In genomic region chr6:82402501-82403495, GRCm38 (mm10) we compare ENCODE assay signal across 9 mouse cellular contexts. TPM values are rescaled to one million over a fixed set of nuclear protein-coding genes. Genes with fewer than 3 reads are reported as not detected.
A peak's percentile ranks its signal among the peaks of the same experiment; 100 is the strongest.
DNase-seq lines count a peak whose midpoint lies in the region; ATAC-seq lines count a peak whose summit lies in the region.
"Had no signal": no experiment of that assay in that cellular context is flagged by ENCODE, and none has a peak within 500 bp of the region (broad histone marks: within the 10 kb centered on the region; RNA-seq: fewer than 3 reads in every experiment).

No protein-coding gene starts in this region.

- ATAC-seq in kidney, embryonic 16.5 days (ENCODE audit: low FRiP score, low TSS enrichment) = peak; percentile 78
- peak; percentile 35 for ATAC-seq in forebrain, embryonic 14.5 days
- peak; percentile 75 for ATAC-seq in stomach, embryonic 14.5 days (ENCODE audit: insufficient number of reproducible peaks, insufficient read depth, low FRiP score, low read depth)

- peak overlapping the region; percentile 63 for H3K4me2 ChIP-seq in kidney, embryonic 16.5 days (replicated peaks; ENCODE audit: low read depth, low read length)
- H3K4me2 ChIP-seq in forebrain, embryonic 14.5 days (ENCODE audit: low read length) = peak overlapping the region; percentile 80
- H3K4me2 ChIP-seq in stomach, embryonic 14.5 days (replicated peaks; ENCODE audit: low read depth, low read length) = peak overlapping the region; percentile 78

- no peak overlapping the region for H3K27ac ChIP-seq in kidney, embryonic 16.5 days (ENCODE audit: low read length)
- H3K27ac ChIP-seq in forebrain, embryonic 14.5 days (ENCODE audit: low read depth, low read length) = peak overlapping the region; percentile 33; the same call in 1 of the 2 replicates
- H3K27ac ChIP-seq in stomach, embryonic 14.5 days (ENCODE audit: low read length) = peak overlapping the region; percentile 74
- H3K27ac ChIP-seq: macrophage had no signal

- peak overlapping the region; percentile 36 for H3K4me3 ChIP-seq in kidney, embryonic 16.5 days (ENCODE audit: low read length)
- peak overlapping the region; percentile 34 for H3K4me3 ChIP-seq in forebrain, embryonic 14.5 days (ENCODE audit: low read depth, low read length)
- H3K4me3 ChIP-seq in stomach, embryonic 14.5 days (ENCODE audit: low read depth, low read length) = peak overlapping the region; percentile 20

- H3K9ac ChIP-seq in kidney, embryonic 16.5 days (replicated peaks; ENCODE audit: low read length) = no peak overlapping the region; the same call in 1 of the 2 replicates
- peak overlapping the region; percentile 47; the same call in 1 of the 2 replicates for H3K9ac ChIP-seq in forebrain, embryonic 14.5 days (ENCODE audit: low read length)
- H3K9ac ChIP-seq in stomach, embryonic 14.5 days (replicated peaks; ENCODE audit: low read depth, low read length) = peak overlapping the region; percentile 21; the same call in 1 of the 2 replicates

- H3K27me3 ChIP-seq in kidney, embryonic 16.5 days (ENCODE audit: insufficient read depth, low read length) = peaks cover 41% of the 10 kb centered on the region
- H3K27me3 ChIP-seq in forebrain, embryonic 14.5 days (replicated peaks; ENCODE audit: control insufficient read depth, insufficient read depth, low read length) = peaks cover 5% of the 10 kb centered on the region; the same call in 1 of the 2 replicates
- H3K27me3 ChIP-seq in stomach, embryonic 14.5 days (ENCODE audit: control insufficient read depth, insufficient read depth, low read length) = no peaks in the 10 kb centered on the region

- WGBS in kidney, embryonic 16.5 days = 2% methylated on average over 34 of the region's 34 CpGs
- 2% methylated on average over 34 of the region's 34 CpGs for WGBS in forebrain, embryonic 14.5 days
- WGBS in stomach, embryonic 14.5 days = 2% methylated on average over 34 of the region's 34 CpGs

- no peaks in the 10 kb centered on the region for H3K36me3 ChIP-seq in kidney, embryonic 16.5 days (ENCODE audit: insufficient read depth, low read length)
- no peaks in the 10 kb centered on the region for H3K36me3 ChIP-seq in forebrain, embryonic 14.5 days (ENCODE audit: control insufficient read depth, insufficient read depth, low read length)
- H3K36me3 ChIP-seq in stomach, embryonic 14.5 days (ENCODE audit: control insufficient read depth, insufficient read depth, low read length) = no peaks in the 10 kb centered on the region

- peaks cover 10% of the 10 kb centered on the region for H3K4me1 ChIP-seq in kidney, embryonic 16.5 days (ENCODE audit: insufficient read depth, low read length)
- peaks cover 21% of the 10 kb centered on the region for H3K4me1 ChIP-seq in forebrain, embryonic 14.5 days (ENCODE audit: control insufficient read depth, insufficient read depth, low read length)
- H3K4me1 ChIP-seq in stomach, embryonic 14.5 days (ENCODE audit: control insufficient read depth, insufficient read depth, low read length) = peaks cover 7% of the 10 kb centered on the region

- DNase-seq in kidney, adult 9 months = no peak
- peak; percentile 34 to 39 for DNase-seq in cerebellum, adult 18-20 months
- DNase-seq in forebrain, embryonic 14.5 days (ENCODE audit: low spot score) = peak; percentile 56
- DNase-seq in kidney, postnatal 14 days = peak; percentile 8
- DNase-seq in lung, postnatal 36 days = peak; percentile 37
- DNase-seq in thymus, postnatal 36 days = no peak

- no peaks in the 10 kb centered on the region for H3K9me3 ChIP-seq in kidney, embryonic 16.5 days (ENCODE audit: low read length)
- no peaks in the 10 kb centered on the region for H3K9me3 ChIP-seq in forebrain, embryonic 14.5 days (replicated peaks; ENCODE audit: control insufficient read depth, low read length)
- no peaks in the 10 kb centered on the region for H3K9me3 ChIP-seq in stomach, embryonic 14.5 days (ENCODE audit: control insufficient read depth, low read depth, low read length)

RNA-seq across cellular contexts. Expression of gene Tacr1, which starts 0.7 kb away (rescaled TPM):
- 0.15 and 0.24 TPM in 2 replicates for polyA plus RNA-seq in kidney, embryonic 16.5 days (2015; fragmentation: Nextera tagmentation; extraction: Ambion mirVana)
- polyA plus RNA-seq in forebrain, embryonic 14.5 days (2014; fragmentation: Nextera tagmentation; extraction: Ambion mirVana) = 0.61 and 0.84 TPM in 2 replicates
- 3.6 and 4.8 TPM in 2 replicates for polyA plus RNA-seq in stomach, embryonic 14.5 days (2014; fragmentation: Nextera tagmentation; extraction: Ambion mirVana)
- polyA plus RNA-seq: macrophage had no signal

Comparison
In these comparisons a context has a peak if more than half of its experiments do, and no peak if none do; other contexts are left out.
1. DNase-seq: peak in cerebellum, adult 18-20 months (2 of 2), forebrain, embryonic 14.5 days (single experiment), kidney, postnatal 14 days (single experiment) and lung, postnatal 36 days (single experiment); none in kidney, adult 9 months (single experiment) and thymus, postnatal 36 days (0 of 2).
2. Peak in every context shown above with its lines, with median percentiles within 50 percentile points of each other: ATAC-seq, H3K4me2 ChIP-seq and H3K4me3 ChIP-seq.